Mouse (Mus musculus) T-helper 1 cell (primary cell): ENCODE measurements around the gene Aox1.
"Not testable (repeated sequence)": the region's sequence is repeated elsewhere in the genome, so short reads cannot be mapped to it uniquely, and the experiment has no call there.

Experiments used
- in situ Hi-C: fragments of 300-600 bp; cut with MboI, MseI; formaldehyde crosslinking; loops from one replicate; pipeline ENCODE4 v1.15.1; 2025; ENCODE audit warnings: high pct_unique_total_duplicates

The Aox1 gene

DNA sequence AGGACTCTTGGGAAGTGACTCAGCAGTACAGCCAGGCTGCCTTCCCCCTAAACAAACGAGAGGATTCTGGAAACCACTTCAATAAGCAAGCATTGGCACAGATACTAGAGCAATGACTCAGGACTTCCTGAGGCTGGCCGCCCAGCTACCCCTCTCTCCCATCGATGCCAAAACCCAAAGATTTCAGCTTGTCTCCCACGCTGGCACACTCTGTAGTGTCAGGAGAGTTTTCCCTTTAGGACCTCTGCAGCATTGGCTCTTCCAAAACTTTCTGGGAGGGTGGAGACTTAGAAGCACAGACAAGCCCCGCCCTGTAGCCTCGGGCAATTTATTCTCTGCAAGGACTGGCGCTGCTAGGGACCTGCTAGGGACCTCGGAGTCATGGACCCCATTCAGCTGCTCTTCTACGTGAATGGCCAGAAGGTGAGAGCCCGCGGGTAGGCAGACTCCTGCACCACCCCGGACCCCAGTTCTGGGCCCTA is at the start of gene Aox1:
Gene Aox1 (plus strand): TSS at position 296 of the 482 bp plus-strand sequence.
- in situ Hi-C loops = loop anchor here (25.0 kb wide), 1 partner anchor 1058 kb away; the partner anchor contains the start of gene C2cd6

DNA sequence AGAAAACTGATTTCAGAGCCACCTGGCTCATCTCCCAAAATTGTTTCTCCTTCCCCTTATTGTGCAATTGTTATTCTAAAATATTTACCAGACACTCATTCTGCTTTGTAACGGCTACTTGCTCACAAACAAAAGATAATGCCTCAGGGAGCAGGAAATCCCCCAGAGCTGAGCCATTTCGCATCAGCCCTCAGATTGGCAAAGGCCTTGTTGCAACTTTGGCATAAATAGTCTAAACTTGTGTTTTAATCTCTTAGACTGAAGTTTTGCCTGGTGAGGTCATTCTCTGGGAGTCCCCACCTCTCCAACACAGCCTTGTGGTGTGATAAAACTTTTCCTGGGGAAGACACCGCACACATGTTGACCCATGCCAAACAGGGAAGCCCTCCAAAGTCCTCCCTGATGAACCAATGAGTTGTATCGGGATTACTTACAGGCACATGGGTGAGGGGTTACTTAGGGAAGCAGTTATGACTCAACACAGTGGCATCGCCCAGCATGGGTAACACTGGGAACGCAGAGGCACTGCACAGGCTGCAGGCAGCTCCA is 40.6 kb upstream of the Aox1 start:
- in situ Hi-C loops = no loop called here

DNA sequence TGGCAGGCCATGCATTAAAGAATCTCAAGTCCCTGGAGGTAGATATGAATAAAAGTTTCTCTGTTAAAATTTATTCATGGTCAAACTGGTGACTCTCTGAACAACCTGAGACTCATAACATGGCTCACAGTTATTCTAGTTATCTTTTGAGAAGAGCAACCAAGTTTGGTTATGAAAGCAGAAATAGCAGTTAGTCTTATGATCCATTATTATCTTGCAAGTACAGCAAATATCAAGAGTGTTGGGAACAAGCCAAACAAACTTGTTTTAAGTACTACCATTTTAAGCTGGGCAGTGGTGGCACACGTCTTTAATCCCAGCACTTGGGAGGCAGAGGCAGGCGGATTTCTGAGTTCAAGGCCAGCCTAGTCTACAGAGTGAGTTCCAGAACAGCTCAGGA is 38.5 kb upstream of the Aox1 start:
- in situ Hi-C loops = no loop called here

DNA sequence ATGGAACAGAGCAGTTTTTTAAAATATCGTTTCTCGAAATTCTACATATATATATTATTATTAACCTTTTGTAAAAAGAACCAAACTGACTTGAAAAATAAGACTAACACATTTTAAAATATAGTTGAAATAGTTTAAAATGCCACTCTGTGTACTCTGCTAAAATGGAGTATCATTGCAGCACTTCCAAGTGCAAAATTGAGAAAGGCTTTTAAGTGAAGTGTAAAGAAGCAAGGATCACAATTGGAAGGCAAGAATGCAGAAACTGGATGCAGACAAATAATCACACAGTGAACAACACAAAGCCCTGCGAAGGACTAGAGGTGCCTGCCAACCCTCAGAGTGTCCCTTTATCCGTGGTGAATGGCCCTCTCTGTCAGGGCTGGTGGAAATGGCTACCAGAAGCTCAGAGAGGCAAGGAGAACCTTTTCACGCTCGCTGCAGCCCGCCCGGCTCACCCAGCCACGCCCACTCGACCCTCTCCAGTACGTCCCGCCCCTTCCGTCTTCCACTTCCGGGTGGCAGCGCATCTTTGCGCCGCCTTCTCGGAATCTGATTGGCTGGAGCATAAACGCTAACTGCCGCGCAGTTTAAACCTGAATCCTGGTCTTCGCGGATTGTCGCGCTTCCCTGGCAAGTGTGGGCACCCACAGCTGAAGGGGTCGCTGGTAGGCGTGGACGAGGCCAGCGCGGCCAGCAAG is 34.1 kb upstream of the Aox1 start, which contains the start of gene Sgo2a:
Gene Sgo2a (plus strand): TSS at position 540 of the 701 bp plus-strand sequence.
- in situ Hi-C loops = no loop called here

DNA sequence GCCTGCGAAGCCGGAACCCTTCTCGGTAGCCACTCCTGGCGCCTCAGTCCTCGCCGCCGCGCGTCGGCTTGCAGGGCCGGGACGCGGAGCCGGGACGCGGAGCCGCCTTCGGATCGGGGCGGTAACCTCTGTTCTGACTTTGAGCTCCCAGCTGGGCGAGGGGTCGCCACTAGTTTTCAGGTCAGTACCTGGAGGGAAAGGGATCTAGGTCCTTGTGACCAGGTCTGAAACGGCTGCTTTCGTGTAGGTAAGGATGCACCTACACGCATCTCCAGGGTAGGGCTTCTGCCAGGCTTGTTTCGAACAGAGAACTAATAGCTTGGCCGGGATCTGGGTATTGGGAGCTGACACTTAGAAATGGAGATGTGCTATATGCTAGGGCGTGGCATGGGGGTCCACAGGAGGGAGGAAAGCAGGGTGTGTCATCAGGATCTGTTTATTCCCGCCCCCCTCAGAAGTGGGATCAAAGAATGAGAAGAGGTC is 33.6 kb upstream of the Aox1 start:
- in situ Hi-C loops = no loop called here

DNA sequence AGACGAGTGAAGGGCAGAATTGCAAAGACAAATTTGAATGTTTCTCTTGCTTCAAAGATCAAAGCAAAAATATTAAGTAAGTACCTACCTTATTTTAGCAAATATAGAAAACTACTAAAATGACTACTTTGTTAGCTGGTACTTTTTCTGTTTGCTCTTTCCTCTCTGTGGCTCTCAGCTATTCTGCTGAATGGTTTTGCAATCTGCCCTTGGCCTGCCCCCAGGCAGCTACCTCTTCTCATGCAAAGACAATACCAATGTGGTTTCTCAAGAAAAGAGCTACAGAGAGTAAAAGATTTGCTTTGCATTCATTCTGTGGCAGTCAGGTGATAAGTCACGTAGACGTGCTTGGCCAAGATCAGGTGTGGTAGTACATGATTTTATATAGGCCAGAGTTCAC is 31.6 kb upstream of the Aox1 start:
- in situ Hi-C loops = no loop called here

DNA sequence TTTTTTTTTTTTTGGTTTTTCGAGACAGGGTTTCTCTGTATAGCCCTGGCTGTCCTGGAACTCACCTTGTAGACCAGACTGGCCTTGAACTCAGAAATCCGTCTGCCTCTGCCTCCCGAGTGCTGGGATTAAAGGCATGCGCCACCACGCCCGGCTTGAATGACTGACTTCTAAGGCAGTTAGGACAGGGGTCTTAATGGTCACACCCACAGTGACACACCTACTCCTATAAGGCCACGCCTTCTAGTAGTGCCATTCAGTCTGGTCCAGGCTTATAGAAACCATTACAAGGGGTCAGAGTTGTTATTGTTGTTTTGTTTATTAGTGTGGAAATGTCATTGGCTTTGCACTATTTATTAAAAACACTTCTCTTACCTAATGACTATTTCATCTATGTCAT is 23.3 kb upstream of the Aox1 start:
- in situ Hi-C loops = not testable (repeated sequence)

DNA sequence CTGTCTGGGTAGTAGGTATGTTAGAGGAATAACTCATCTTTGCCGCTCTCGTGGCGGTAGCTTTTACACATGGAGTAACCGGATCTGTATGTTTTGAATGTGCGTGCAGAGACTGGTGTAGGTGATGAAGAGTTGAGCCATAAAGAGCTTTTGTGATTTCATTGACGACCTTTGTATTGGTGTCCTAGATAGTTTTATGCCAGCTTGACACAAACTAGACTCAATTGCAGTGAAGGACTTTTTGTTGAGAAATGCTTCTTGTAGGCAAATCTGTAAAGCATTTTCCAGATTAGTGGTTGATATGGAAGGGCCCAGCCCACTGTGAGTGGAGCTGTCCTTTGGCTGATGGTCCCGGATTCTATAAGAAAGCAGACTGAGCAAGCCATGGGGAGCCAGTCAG is 10.9 kb upstream of the Aox1 start, which contains the start of gene Kctd18:
Gene Kctd18 (minus strand): TSS at position 101 of the 400 bp plus-strand sequence.
- in situ Hi-C loops = no loop called here

DNA sequence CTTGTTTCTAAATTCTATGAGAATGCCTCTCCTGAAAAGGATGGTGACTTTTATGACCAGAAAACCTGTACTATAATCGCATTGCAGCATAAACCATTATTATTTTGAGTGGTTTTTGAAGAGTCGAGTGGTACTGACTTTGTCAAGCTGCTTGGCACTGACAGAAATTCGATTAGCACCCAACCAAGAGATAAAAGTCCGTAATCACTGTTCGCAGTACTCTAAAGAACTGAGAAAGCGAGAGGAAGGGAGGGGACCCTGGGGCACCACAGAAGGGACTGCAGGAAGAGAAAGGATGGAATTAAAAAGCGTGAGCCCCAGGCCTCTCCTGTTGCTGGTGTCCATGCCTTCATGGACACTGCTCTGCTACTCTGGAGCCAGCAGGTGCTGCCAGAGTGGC is 2.0 kb upstream of the Aox1 start:
- in situ Hi-C loops = loop anchor here (25.0 kb wide), 1 partner anchor 1060 kb away; the partner anchor contains the start of gene C2cd6

DNA sequence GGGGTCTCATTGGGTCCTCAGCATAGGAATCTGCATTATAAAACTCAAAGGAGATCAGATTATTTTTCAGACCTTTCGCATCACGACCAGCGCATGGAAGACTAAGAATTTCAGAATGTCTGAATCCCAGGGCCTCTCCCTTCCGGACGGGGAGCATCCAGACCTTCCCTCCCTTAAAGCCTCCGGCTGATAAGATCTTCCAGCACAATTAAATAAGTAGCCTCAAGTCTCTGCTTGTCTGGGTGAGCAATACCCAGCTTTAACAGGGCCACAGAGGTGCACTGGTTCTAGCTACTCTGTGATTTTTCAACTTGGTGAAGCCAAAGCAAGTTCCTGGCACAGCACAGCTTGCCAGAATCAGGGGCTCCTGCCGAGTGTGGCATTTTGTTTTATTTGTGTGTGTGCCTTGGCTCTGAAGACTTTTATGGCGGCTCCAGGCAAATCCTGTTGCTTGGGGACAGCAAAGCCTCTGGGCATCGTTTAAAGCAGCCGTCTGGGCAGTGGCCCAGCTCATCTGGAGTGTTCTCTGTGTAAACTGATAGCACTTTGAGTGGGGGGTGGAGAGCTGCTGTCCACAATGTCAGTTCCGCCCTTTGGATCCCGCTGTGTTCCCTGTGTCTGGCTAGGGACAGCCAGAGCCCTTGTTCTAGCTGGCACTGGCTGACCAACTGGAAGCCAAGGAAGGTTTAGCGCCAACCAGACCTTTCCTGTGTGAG is 583 bp downstream of the Aox1 start:
- in situ Hi-C loops = loop anchor here (25.0 kb wide), 1 partner anchor 1057 kb away; the partner anchor contains the start of gene C2cd6

DNA sequence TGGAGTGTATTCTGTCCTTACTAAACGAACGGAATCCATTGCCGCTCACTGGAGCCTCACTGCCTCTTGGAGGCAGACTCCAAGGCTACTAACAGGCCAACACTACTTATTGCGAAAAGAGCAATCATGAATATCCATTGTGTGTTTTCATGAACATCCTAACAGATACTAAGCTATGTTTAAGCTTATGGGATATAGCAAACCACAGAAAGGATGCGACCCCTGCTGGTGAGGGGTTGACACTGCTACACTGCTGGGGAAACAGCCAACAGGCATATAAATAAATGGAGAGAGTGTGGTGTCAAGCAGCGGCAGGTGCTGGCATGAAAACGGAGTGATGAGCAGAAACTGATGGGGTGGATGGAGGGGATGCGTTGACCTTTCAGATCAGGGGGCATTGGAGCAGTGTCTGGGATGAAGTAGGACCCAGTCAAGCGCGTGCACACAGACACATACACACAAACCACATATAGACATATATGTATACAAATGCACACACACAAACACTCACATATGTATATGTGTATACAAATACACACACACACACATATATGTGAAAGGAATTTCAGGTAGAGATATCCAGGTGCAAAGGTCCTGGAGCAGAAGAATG is 1.5 kb downstream of the Aox1 start:
- in situ Hi-C loops = loop anchor here (25.0 kb wide), 1 partner anchor 1056 kb away; the partner anchor contains the start of gene C2cd6

DNA sequence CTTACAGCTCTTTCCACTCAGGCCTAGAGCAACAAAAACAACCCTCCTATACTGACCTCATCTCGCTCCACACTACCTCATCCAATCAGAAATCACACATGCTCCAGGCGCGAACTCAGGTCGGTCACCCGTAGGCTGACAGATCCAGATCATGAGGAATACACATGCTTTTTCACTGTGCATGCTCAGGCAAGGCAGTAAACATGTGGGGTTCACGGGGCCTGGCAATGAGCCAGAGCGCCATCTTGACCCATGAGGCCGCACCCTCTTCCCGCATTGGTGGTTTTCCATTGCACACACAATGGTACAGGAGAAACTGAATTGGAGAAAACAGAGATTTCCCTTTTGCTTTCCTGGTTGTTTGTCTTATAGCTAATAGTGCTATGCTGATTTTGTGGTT is 7.6 kb downstream of the Aox1 start:
- in situ Hi-C loops = loop anchor here (5.0 to 25.0 kb wide), 2 partner anchors 615 to 1050 kb away; partner anchors contain the start of gene C2cd6

DNA sequence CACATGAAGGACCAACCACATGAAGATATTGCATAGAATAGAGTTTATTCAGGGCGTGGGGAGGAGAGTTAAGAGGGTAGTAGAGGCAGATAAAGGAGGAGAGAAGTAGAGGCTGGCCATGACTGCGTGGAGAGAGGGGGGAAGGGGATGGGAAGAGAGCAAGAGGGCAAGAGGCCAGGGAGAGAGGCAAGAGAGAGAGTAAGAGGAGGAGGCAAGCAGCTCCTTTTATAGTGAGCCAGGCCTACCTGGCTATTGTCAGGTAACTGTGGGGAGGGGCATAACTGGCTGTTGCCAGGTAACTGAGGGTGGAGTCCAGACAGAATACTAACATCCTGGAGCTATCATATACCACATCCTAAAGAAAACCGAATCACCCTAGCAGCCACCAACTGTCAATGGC is 15.3 kb downstream of the Aox1 start:
- in situ Hi-C loops = loop anchor here (25.0 kb wide), 1 partner anchor 1042 kb away; the partner anchor contains the start of gene C2cd6

DNA sequence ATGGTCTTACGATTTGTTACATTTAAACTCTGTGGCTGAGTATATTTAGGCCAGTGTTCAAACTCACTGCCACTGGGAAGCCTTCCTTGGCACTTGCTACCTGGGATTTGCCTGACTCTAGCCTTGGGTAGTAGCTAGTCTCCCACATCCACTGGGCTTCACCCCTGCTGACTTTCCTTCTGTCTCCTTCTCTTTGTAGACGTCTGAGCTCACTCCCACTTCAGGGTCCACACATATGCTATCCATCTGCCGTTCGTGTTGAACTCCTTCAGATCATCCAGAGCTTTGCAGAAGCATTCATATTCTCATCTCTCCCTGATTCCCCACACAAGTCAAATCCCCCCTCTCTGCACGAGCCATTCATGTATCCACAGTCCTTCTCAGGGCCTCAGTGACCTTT is 15.8 kb downstream of the Aox1 start:
- in situ Hi-C loops = loop anchor here (25.0 kb wide), 1 partner anchor 1042 kb away; the partner anchor contains the start of gene C2cd6

DNA sequence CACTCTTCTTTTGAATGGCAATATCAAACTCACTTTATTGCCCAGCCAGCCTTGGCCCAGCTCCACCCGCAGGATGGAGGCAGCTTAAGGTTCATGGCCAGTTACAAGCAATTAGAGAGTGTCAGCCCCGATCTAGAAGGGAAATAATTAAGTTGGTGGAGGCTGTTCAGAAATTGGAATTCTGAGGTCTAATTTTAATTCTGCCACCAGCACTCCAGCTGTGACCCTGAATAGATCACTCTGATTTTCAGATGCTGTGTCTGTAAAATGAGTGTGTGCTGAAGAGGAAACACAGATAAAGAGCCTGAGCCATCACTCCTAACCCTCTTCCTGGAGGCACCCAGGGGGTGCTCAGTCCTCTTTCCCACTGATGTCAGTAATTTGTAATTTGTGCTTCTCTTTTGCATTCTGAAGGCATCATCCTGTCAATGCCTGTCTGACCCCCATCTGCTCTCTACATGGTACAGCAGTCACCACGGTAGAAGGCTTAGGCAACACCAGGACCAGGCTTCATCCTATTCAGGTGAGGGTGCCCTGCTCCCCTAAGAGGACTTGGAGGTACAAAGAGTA is 17.1 kb downstream of the Aox1 start:
- in situ Hi-C loops = loop anchor here (25.0 kb wide), 1 partner anchor 1040 kb away; the partner anchor contains the start of gene C2cd6

DNA sequence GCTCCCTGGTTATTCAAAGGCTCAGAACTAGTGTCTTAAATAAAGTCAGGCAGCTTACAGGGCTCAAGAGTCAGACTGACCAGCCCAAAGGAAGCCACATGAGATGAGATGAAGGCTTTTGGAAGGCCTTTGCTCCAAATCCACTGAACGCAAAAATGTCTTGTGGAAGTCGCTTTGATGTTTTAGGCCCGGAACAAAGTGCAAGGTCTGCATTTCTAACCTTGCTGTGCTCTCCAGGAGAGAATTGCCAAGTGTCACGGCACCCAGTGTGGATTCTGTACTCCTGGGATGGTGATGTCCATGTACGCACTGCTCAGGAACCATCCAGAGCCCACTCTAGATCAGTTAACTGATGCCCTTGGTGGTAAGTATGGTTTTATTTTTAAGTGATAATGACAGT is 19.4 kb downstream of the Aox1 start:
- in situ Hi-C loops = loop anchor here (25.0 kb wide), 1 partner anchor 1038 kb away; the partner anchor contains the start of gene C2cd6

DNA sequence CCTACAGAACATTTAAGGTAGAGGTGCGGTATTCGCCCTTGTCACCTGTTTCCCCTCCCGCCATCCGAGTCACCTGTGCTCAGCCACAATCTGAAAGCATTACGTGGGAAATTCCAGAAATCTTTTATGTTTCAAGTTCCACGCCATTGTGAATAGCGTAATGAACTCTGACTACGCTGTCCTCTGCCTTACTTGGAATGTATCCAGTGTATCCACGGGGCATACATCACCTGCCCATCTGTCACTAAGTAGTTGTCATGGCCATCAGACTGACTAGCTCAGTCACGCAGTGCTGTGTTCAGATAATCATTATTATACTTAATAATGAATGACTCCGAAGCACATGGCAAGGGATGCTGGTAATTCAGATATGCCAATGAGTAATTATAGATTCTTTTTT is 25.9 kb downstream of the Aox1 start:
- in situ Hi-C loops = no loop called here

DNA sequence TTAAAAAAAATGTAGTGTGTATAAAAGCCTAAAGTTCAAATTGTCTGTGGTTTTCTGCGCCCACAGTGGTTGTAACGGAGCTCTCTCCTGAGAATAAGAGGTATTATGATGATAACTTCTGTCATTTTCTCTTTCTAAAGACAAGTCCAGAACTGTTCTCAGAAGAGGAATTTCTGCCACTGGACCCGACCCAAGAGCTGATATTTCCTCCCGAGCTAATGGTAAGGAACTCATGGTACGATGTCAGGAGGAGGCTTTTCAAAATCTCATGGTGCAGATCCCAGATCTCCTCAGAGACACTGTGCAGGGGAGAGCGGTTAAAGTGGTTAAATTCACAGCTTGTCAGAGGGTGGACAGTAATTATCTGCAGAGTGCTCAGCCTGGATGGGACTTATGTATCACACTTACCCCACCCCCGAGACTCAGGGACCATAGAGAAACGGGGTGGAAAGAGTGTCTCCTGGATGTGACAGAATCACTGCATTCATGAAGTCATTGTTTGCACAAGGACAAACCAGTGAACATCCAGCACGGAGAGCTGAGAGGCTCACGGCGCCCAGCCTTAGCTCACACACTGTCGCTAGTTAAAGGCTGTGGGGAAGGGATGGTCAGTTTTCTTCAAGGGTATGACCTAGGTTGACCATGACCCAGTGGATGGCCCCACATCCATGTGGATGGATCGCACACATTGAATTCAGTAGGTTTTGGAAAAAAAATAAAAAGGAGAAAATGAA is 26.5 kb downstream of the Aox1 start:
- in situ Hi-C loops = no loop called here

DNA sequence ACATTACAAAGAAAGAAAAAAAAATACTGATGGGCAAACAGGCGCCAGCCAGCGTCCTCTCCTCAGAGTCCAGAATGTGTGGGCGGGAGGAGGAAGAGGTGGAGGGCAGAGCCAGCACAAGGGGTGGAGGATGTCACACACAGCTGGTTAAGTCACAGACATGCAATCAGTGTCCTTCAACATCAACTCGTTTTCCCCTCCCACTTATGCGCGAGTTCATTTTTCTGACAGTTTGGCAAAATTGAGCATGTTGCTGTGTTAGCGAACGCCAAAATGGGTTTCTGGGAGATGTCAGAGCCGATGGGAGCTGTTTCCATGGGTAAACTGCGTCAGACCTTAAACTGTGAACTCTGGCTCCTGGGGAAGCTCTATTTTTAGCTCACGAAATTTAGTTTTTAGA is 27.2 kb downstream of the Aox1 start:
- in situ Hi-C loops = no loop called here

DNA sequence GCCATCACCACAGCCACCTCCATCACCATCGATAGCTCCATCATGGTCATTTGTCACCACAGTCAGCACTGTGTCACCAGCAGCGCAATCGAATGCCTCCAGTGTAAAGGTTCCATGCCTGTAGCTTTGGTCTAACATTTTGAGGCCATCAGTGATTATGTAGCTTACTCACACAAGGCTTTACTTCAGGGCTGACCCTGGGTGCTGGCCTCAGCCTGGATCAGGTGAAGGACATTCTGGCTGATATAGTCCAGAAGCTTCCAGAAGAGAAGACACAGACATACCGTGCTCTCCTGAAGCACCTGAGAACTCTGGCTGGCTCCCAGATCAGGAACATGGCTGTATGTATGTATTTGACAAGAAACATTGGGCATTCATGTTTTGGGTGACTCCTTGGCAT is 29.1 kb downstream of the Aox1 start:
- in situ Hi-C loops = no loop called here
